Mouse (Mus musculus) frontal cortex, adult 2 months (tissue): Measurements from ENCODE around the gene Il5. TPM values are rescaled to one million over a fixed set of nuclear protein-coding genes. Genes with fewer than 3 reads are reported as not detected.
"Not testable (repeated sequence)": the region's sequence is repeated elsewhere in the genome, so short reads cannot be mapped to it uniquely, and the experiment has no call there.

Experiments used
- DNase-seq, 2 experiments: peaks; one replicate each; pipeline ENCODE4 v3.0.0; 2022; ENCODE audit warnings: low spot score in 1 of 2; ENCODE audit errors: extremely low spot score in 1 of 2
- polyA plus RNA-seq: library from polyadenylated mRNA; depleted of rRNA; stranded (reverse); fragments of >200 nt; gene quantifications from 2 replicates; pipeline ENCODE4 v1.2.3, GENCODE M21; 2012

The Il5 gene
- polyA plus RNA-seq, 1 experiment: 0.44 TPM

DNA sequence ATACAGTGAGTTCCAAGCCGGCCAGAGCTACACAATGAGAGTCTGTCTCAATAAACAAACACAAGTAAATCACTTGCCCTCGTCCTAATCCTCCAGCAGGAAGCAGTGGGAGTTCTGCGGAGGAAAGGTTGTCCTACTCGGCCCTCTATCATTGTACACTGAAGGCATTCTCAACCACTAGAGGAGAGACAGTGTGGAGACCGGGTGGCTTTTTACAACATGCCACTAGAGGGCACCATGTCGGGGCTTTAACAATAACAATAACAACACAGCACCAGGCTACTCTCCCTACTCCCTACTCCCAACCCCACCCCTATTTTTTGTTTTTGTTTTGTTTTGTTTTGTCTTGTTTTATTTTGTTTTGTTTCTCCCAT lies 17.0 kb downstream of the Il5 start:
- DNase-seq: peak in 1 of 2 experiments; percentile 75

DNA sequence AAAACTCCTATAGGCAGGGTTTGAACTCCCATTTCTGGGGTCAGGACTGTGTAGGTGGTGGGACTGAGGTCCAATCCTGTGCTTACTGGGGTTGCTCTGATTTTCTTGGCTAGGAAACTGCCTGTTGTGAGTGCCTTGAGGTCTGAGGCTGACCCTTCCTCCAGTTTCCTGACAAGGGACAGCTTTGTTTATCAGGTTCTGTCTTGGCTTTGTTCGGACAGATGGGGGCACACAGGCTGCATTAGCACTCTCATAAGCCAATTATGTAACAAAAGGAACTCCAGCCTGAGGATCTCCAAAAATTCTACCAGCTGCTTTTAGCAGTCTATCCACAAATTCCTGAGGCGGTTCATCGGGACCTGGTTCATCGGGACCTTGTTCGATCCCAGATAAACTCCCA lies 21.8 kb downstream of the Il5 start:
- no peak for DNase-seq

DNA sequence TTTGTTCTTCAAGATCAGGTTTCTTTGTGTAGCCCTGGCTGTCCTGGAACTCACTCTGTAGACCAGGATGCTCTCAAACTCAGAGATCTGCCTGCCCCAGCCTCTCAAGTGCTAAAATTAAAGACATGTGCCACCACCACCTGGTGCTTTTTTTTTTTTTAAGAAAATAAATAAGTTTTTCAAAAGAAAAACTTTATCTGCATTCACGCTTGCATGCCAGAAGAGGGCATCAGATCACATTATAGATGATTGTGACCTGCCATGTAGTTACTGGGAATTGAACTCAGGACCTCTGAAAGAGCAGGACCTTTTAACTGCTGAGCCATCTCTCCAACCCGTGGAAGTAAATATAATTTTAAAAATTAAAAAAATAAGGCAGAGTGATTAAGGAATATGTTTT lies 24.7 kb downstream of the Il5 start:
- no peak for DNase-seq

DNA sequence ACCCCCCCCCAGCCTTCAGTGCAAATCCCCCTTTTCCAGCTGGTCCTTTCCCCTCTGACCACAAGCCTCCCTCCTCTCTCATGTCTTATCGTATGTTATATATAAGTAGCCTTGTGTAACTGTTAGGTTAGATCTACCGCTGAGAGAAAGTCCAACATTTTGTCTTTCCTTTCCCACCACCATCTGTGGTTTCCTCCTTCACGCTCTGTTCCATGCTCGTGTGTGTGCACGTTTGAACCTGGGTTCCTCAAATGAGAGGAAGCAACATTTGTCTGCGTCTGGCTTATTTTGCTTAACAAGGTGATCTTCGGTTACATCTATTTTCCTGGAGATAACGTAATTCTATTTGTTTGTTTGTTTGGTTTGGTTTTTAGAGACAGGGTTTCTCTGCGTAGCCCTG lies 27.4 kb downstream of the Il5 start:
- no peak for DNase-seq

DNA sequence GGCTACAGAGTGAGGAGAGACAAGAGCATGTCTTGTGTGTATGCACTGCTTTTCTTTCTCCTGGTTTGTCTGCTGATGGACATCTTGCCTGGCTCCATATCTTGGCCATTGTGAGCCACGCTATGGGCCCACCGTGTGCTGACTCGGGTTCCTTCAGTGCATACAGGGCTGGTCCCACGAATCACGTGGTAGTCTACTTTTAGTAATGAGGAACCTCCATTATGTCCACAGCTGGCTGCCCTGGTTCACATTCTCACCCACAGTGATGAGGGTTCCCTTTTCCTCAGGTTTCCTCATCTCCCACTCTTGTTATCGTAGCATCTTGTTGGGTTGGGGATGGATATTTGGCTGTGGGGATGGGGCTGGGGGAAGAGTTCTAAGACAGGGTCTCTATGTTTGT lies 28.0 kb downstream of the Il5 start:
- DNase-seq: no peak

DNA sequence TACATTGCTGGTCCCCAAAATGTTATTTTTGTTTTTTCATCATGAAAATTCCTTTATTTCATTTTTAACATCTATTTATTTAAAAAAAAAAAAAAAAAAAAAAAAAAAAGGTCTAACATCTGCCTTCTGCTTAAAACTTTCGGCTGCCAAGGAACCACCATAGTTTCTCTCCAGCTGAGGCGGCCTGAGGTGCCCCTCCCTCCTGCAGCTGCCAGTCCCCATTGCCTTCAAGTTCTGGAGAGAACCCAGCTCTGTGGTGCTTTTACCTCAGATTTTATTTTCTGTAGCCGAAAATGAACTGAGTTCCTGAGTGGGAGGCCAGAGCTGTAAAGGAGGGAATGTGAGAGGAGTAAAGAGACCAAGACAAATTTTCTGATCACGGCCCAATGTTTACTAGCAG lies 28.7 kb downstream of the Il5 start:
- peak in 1 of 2 experiments; percentile 22 for DNase-seq

DNA sequence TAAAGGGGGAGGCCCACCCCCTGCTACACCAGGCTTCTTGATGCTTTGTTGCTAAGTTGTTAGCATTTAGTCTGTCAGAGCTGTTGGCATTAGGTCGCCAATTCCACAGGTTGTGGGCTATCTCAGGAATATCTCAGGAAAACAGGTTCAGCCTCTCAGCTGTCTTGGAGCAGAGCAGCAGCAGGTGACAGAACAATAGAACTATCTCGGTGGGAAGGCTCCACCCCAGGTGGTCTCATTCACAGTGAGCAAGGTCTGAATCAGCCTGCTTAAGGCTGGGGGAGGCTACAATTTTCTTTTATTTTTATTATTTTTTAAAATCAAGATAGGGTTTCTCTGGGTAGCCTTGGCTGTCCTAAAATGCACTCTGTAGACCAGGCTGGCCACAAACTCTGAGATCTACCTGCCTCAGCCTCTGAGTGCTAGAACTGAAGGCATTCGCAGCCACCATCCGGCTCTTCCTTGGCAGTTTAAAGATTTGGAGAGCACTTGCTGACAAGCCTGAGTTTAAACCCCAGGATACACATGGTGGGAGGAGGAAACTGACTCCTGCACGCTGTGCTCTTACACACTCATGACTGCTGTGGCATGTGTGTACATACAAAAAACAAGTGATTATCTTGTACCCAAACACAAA lies 29.2 kb downstream of the Il5 start:
- no peak for DNase-seq

DNA sequence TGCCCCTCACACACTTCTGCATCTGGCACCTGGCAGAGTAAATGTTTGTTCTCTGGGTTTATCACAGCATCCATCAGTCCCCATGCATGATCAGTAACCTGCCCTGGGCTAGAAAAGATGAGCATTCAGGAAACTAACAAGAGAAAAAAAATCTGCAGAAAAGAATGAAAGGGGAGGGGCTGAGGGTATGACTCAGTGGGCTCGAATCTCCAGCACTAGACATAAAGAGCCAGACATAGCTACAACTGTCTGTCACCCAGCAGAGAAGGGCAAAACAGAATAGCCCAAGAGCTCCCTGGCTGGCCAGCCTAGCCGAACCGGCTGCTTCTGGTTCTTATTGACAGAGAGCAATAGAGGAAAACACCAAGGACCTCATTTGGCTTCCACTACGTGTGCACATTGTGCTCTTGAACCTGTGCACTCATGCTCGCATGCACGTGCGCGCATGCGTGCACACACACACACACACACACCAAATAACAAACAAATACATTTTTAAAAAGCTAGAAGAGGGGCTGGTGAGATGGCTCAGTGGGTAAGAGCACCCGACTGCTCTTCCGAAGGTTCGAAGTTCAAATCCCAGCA lies 34.5 kb downstream of the Il5 start:
- no peak for DNase-seq

DNA sequence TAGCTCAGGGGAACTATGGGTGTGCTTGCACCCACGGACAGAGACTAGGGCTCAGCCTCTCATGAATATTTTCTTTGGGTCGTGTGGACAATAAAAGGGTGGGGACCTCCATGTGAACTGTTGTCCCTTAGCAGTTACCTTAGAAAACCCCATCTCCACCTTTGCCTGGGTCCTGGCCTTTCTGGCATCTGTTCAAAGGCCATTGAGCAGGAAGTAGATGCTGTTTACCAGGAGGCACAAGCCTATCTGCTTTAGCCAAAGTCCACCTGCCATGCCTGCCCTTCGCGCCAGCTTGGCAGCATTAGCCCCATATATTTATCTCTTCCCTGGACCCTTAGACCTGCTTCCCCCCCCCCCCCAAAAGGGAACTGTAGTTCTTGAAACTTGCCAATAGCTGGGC lies 37.0 kb downstream of the Il5 start:
- no peak for DNase-seq

DNA sequence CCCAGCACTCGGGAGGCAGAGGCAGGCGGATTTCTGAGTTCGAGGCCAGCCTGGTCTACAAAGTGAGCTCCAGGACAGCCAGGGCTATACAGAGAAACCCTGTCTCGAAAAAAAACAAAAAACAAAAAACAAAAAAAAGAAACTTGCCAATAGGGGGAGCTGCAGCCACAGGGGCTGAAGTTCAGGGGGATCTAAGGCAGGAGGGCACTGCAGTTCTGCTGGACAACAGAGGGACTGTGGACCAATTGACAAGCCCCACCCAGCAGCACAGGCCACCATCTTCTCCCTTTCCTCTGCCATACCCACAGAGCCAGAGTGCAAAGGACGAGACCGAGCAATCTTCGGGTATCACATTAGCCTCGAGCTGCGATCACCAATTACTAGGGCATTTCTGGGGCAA lies 37.4 kb downstream of the Il5 start:
- DNase-seq: not testable (repeated sequence)

DNA sequence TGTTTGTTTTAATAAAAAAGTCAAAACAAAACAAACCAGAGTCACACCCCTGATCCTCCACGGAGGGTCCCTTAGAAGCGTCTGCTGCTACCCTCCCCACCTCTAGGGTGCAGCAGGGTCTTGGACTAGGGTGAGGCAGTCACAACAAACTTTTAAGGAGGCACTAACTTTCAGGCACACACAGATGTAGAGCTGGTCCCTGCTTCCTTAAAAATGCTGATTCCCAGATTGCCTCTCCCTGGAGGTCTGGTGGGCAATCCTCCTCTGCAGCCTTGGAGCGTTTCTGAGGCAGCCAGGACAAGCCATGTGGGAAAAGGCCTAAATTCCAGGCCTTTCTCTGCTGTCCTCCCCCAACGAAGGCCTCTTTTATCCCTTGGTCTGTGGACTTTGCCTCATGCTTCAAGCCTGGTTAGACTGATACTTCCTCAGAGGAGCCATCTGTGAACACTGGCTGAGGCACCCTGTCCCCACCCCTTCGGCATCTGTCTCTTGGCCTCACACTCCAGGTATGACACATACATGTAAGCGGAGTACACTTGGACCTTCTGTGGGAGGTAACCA lies 38.3 kb downstream of the Il5 start:
- DNase-seq: no peak

DNA sequence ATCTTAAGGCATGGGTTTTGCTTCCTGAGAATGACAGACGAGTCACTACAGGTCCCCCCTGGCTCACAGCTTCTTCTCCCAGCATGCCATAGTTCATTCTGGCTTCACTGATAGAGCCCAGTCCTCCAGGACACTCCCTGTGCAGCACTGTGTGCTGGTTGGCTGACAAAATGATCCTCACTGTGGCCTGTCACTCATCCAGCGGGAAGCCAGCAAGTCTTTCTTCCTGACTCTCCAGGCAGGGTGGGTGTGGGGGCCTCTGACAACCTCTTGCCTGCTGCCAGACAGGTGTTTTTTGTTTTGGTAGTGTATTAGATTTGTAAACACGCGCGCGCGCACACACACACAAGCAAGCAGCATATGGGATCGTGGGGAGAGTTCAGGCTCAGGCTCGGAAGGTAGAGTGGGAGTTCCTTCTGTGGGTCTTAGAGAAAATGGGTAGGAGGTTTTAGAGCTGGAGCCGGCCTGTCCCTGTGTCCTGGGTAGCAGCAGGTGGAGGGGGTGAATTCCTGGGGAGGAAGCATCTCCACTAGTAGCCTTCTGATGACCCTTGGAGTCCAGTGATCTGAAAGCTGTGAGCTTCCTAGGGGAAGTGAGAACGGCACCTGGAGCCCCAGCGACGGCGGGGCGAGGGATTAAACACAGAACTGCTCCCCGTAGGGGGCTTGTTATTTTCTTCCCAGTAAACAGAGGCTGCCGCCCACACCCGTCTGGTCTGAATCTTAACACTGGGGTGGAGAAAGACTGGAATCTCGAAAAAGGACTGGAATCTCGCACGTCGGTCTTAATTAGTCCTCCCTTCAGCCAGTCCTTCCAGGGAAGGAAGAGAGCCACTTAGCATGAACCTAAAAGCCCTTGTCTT lies 39.2 kb downstream of the Il5 start:
- DNase-seq: no peak

DNA sequence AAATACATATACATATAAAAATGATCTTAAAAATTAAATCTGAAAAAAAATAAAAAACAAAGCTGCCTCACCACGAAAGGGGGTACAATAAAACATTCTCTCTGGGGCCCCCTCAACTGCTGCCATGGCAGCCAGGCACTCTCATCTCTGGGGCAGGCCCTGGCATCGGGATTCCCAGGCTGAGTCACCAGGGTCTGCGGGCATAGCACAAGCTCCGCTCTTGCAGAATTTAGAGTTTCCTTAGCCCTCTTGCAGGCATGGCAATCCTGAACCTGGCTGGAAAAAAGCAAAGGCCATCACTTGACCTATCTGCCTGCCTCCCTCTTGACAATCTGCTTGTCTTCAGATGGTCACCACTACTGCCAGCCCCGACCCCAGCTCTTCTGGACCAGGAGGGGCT lies 40.7 kb downstream of the Il5 start:
- no peak for DNase-seq

DNA sequence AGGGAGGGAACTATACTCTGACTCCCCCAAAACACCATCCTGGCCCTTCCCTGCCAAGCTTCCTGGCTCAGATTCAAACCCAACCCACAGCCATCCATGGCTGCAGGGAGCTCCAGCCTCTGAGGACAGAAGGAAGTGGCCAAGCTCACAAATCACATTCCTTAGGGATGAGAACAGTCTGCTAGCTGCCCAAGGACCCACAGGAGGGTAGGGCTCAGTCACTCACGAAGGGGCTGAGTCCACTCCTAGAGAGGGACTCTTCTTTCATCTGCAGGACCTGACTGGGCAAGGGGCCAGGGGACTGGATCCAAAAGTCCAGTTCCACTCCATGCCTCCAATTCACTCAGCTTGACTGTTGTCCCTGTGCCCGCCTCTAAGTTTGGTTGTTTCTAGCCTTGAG lies 41.2 kb downstream of the Il5 start:
- DNase-seq: peak in 1 of 2 experiments; percentile 19

DNA sequence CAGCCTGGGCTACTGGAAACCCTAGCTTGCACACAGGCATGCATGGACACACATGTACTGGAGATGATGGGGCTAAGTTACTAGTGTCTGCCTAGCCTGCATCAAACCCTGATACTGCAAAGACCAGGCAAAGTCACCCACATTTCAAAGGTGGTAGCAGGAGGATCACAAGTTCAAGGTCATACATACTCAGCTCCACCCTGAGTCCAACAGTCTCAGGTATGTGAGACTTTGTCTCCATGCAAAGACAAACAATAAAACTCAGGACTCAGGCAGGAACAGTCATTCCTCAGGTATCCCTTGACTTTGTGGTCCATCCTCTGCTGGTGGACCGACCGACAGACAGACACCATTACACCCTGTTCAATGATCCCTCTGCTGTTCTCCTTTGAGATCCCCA lies 41.8 kb downstream of the Il5 start:
- no peak for DNase-seq

DNA sequence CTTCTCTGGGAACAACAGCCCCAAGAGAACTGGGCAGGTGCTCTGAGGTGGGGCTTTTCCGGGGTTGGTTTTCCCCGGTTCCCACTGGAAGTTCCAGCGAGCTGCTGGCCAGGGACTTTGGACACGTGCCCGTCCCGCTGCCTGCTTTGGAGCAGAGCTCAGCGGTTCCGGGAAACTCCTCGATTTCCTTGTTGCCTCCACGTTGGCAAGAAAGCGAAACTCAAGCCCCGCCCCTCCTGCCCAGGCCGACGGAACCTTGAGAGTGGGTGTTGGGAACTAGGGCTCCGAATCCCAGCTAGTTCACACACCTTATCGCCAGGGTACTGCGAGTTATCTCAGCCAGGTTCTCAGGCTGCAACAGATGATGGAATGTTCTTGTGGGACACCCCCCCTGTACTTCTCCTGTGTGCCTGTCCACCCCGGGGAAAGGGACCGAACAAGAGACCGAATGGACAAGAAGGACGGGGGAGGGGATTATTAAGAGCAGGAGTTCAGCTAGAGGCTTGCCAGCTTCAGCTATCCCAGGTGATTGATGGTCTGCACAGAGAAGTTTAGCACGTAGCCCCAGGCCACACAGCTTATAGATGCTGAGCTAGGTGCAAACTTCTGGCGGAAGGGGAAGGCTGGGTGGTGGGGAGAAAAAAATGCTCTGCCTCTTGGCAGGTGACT lies 42.4 kb downstream of the Il5 start:
- peak in 1 of 2 experiments; percentile 53 for DNase-seq

DNA sequence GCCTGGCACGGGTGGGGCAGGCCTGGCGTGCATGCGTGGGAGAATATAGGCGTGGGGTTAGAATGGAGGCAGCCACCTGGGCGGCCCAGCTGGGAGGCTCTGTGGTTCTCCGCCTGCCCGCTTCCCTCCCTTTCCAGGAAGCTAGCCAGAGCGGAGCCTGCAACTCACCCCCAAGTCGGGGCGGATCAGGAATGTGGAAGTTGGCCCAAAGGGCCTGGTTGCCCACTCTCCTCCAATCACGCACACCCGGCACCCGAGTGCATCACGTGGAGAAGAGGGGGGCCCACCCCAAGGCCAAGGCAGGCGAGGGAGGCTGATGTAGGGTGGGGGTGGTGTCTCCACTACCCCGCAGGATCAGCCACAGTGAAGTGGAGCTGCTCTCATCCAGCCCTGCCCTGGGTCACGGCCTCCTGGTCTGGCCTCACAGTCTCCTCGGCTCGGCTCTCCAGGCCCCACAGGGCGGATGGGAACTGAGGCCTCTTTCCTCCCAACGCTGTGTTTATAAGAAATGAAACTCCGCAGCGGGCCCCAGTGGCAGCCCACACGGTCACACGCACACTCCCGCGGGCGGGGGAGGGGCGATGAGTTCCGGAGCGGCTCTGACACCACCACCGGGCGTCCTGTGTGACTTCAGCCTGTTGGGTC lies 43.0 kb downstream of the Il5 start:
- DNase-seq: peak; percentile 60 to 76

DNA sequence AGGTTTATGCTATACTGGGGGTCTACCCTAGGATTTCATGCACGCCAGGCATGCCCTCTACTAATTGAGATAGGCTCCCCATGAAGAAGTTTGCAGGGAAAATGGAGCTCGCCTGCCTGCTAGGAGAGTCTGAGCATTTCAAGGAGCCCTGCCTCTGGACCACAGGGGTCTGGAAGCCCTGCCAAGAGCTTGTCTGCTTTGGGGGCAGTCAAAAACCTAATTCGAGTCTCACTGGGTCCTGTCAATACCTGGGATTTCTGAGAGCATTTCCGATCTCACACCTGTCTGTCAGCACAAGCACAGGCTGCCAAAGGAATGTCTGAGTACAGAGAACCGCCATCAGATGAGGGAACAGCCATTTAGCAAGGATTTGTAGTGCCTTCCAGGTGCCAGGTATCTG lies 44.0 kb downstream of the Il5 start:
- no peak for DNase-seq

DNA sequence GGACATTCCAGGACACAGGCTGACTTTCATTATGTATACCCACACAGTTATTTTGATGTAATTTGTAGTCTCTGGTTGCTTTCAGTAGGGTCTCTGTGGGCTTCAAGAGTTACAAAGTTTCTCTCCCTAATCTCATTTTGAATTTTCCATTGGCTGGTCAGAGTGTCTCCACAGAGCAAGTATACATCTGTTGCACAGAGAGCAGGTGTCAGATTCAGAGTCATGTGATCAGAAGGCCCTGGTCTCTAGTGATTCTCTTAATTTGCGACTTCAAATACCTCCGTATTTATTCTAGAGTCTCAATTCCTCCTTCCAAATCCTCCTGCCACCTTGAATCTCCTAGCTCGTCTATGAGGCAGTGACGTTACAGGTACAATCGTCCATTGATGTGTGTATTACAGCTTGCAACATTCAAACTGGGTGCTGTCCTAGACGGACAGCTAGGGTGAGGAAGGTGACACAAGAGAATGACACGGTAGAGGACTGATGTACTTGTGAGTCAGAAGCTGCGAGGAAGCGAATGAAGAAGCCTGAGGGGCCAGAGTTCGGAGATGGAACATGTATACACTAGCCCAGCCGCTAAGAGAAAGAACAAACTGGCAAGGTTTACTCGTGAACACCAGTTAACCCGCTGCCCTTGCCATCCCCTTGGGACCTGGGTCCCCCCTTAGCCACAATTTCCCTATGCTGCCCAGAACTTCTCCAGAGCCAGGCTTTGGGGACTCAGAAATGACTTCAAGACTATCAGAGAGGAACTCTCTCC lies 48.0 kb downstream of the Il5 start:
- no peak for DNase-seq

DNA sequence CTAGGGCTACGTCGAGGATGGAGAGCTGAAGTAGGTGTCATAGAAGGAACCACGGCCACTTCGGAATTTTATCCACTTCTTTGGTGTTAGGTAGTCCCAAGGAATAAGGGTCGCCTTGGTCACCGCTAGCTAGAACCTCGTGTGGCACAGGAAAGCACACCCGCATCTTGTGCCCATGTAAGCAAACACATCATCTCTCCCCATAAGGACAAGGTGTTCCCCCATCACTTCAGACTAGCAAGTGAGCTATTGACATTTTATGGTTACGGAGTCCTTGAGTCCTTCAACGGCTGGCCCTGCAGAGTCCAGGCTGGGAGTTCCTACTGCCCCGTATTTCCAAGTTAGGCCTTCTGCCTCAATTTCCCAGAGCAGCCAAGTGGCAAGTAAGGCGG lies 48.6 kb downstream of the Il5 start:
- no peak for DNase-seq
